Mouse (Mus musculus): ENCODE results near the gene Lrat. TPM values are rescaled to one million over a fixed set of nuclear protein-coding genes. Genes with fewer than 3 reads are reported as not detected.

Lrat gene
- polyA plus RNA-seq, 1 experiment from 2014 or later = 0.06 TPM

DNA sequence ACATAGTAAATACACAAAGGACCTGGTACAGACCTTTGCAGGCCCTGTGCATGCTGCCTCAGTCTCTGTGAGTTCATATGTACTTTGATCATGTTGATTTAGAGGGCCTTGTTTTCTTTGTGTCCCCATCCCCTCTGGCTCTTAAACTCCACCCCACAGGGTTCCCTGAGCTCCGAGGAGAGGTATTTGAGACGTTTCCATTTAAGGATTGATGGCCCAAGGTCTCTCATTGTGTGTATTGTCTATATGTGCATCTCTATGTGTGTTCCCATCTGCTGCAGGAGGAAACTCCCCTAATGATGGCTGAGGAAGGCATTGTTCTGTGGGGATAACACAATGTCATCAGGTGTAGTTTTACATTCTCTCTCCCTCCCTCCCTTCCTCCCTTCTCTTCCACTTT lies 14.9 kb downstream of the Lrat start:
- no peak overlapping the region for H3K4me2 ChIP-seq (replicated peaks)
- no peaks in the 10 kb centered on the region for H3K36me3 ChIP-seq
- no peaks in the 10 kb centered on the region for H3K4me1 ChIP-seq
- 15% methylated on average over 2 of the region's 2 CpGs for WGBS
- ATAC-seq (ENCODE audit: insufficient number of reproducible peaks, insufficient read depth, low FRiP score, low TSS enrichment) = no peak
- no peak overlapping the region for H3K9ac ChIP-seq
- H3K27ac ChIP-seq = no peak overlapping the region
- no peak overlapping the region for H3K4me3 ChIP-seq
- no peaks in the 10 kb centered on the region for H3K9me3 ChIP-seq
- no peaks in the 10 kb centered on the region for H3K27me3 ChIP-seq

GRCm38 (mm10) chr3:82877258-82877657 lies 26.5 kb downstream of the Lrat start:
- Histone ChIP-seq H3K9me3 (no peaks in the 10 kb centered on the region), H3K4me1 (no peaks in the 10 kb centered on the region)
- no peak for ATAC-seq (ENCODE audit: insufficient number of reproducible peaks, insufficient read depth, low FRiP score, low TSS enrichment)

DNA sequence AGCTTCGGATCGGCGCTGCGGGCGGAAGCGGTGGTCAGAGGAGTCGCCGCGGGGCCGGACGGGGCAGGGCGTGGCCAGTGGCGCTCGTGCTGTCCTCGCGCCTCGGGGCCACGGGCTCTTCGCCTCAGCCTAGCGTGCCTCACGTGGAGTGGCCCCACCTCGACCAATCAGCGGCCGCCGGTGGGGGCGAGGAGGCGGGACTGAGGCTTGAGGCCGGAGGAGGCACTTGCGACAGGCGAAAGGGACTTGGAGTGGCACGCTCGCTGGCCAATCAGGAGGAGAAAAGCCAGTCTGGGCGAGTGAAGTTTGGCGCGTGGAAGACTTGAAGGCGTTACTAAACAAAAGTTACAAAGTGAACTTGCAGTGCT lies 27.4 kb downstream of the Lrat start, which contains the start of gene Rbm46:
Gene Rbm46, minus strand, starts transcription at position 112 of the 368 bp plus-strand sequence.
- 18% methylated on average over 36 of the region's 36 CpGs for WGBS
- H3K27me3 ChIP-seq = peaks cover 18% of the 10 kb centered on the region
- no peaks in the 10 kb centered on the region for H3K9me3 ChIP-seq
- H3K4me2 ChIP-seq (replicated peaks) = peak within 1 kb of the TSS; percentile 57
- peak within 1 kb of the TSS; percentile 24; the same call in 1 of the 2 replicates for H3K9ac ChIP-seq
- H3K36me3 ChIP-seq = no peaks in the 10 kb centered on the region
- H3K4me3 ChIP-seq = peak within 1 kb of the TSS; percentile 43
- no peaks in the 10 kb centered on the region for H3K4me1 ChIP-seq
- no peak within 1 kb of the TSS for H3K27ac ChIP-seq
- ATAC-seq (ENCODE audit: insufficient number of reproducible peaks, insufficient read depth, low FRiP score, low TSS enrichment) = peak; percentile 92

More at GRCm38 (mm10) chr3:82877258-82877657, 26.5 kb downstream of the Lrat start:
- no peak overlapping the region for H3K27ac ChIP-seq
- H3K36me3 ChIP-seq = no peaks in the 10 kb centered on the region
- no peak overlapping the region for H3K9ac ChIP-seq
- no peak overlapping the region for H3K4me2 ChIP-seq (replicated peaks)
- H3K4me3 ChIP-seq = no peak overlapping the region
- WGBS = 6% methylated on average over 4 of the region's 4 CpGs
- H3K27me3 ChIP-seq = peaks cover 18% of the 10 kb centered on the region

GRCm38 (mm10) chr3:82875671-82876371 lies 28.0 kb downstream of the Lrat start:
- 0 out of 2 replicates have a peak, but pooled peaks have one; percentile 55 for ATAC-seq (ENCODE audit: insufficient number of reproducible peaks, insufficient read depth, low FRiP score, low TSS enrichment)
- Histone ChIP-seq H3K9me3 (no peaks in the 10 kb centered on the region), H3K36me3 (no peaks in the 10 kb centered on the region), H3K27ac (no peak overlapping the region), H3K4me3 (peak overlapping the region; percentile 43), H3K27me3 (peaks cover 18% of the 10 kb centered on the region), H3K4me2 (replicated peaks) (peak overlapping the region; percentile 57), H3K4me1 (no peaks in the 10 kb centered on the region), H3K9ac (peak overlapping the region; percentile 24; the same call in 1 of the 2 replicates)
- 24% methylated on average over 52 of the region's 69 CpGs for WGBS

- Histone ChIP-seq H3K9ac (no peak overlapping the region), H3K4me2 (replicated peaks) (no peak overlapping the region), H3K4me3 (no peak overlapping the region), H3K27me3 (no peaks in the 10 kb centered on the region), H3K27ac (no peak overlapping the region), H3K36me3 (no peaks in the 10 kb centered on the region), H3K9me3 (no peaks in the 10 kb centered on the region), H3K4me1 (no peaks in the 10 kb centered on the region)
- 12% methylated on average over 4 of the region's 4 CpGs for whole genome bisulfite sequencing
- no peak for ATAC-seq (ENCODE audit: insufficient number of reproducible peaks, insufficient read depth, low FRiP score, low TSS enrichment)
These were observed 46.2 kb downstream of the Lrat start for GRCm38 (mm10) chr3:82857414-82858077.

Other genes with a start within 250 kb of the Lrat start
- 6.0 and 6.4 TPM in 2 replicates for gene Rbm46, start 27.5 kb downstream of the Lrat start, polyA plus RNA-seq (2016; fragmentation: Nextera tagmentation; extraction: Ambion mirVana)
- 0.36 TPM in 1 of 2 replicates, not detected in the other for gene Fgg, start 103.8 kb upstream of the Lrat start, polyA plus RNA-seq (2016; fragmentation: Nextera tagmentation; extraction: Ambion mirVana)
- 0.06 and 0.14 TPM in 2 replicates for gene Fga, start 122.1 kb upstream of the Lrat start, polyA plus RNA-seq (2016; fragmentation: Nextera tagmentation; extraction: Ambion mirVana)
- 0.08 TPM in 2 replicates for gene Fgb, start 145.9 kb upstream of the Lrat start, polyA plus RNA-seq (2016; fragmentation: Nextera tagmentation; extraction: Ambion mirVana)
- 116 and 118 TPM in 2 replicates for gene Plrg1, start 151.5 kb upstream of the Lrat start, polyA plus RNA-seq (2016; fragmentation: Nextera tagmentation; extraction: Ambion mirVana)
- gene Dchs2, start 224.0 kb upstream of the Lrat start, polyA plus RNA-seq (2016; fragmentation: Nextera tagmentation; extraction: Ambion mirVana) = 0.20 and 0.27 TPM in 2 replicates